Mouse (Mus musculus) cerebellum, adult 2 months (tissue): ENCODE measurements around the gene Mapk13.

Experiments used
- CTCF ChIP-seq: fragments of 200-500 bp; IDR thresholded peaks from 2 replicates; pipeline ENCODE4 v1.5.1; 2011; ENCODE audit warnings: low read depth, mild to moderate bottlenecking, control low read depth, low read length, moderate library complexity, borderline replicate concordance; ENCODE audit not compliant: insufficient read depth
- POLR2A ChIP-seq: fragments of 200-500 bp; IDR thresholded peaks from 2 replicates; pipeline ENCODE4 v1.6.1; 2011; ENCODE audit warnings: low read length, control low read depth, borderline replicate concordance; ENCODE audit not compliant: insufficient read depth

DNA sequence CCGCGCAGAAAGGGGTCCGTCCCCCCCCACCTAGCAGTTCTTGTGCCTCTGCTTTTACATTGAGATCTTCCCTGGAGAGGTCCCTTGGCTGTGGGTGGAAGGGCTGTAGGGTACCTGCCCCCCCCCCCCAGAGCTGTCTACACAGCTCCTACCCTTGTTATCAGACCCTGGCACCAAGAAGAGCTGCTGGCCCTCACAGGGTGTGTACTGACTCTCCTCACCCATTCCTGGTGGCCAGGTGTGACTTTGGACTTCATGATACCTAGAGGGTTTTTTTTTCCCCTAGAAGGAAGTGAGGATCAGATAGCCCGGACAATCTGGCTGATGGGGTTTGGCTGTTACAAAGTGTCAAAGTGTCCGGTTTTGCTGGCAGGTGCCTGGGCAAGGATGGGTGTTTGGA is 2.2 kb downstream of the Mapk13 start:
- no peak for TF ChIP-seq CTCF
- no peak for TF ChIP-seq POLR2A
